Mouse (Mus musculus): ENCODE measurements at regions not wholly inside any gene's neighbourhood (a gene's known extent, or its start where the extent isn't known, plus 50 kb on each side); places are given as distances from the start of the nearest gene placed in this dataset.

DNA sequence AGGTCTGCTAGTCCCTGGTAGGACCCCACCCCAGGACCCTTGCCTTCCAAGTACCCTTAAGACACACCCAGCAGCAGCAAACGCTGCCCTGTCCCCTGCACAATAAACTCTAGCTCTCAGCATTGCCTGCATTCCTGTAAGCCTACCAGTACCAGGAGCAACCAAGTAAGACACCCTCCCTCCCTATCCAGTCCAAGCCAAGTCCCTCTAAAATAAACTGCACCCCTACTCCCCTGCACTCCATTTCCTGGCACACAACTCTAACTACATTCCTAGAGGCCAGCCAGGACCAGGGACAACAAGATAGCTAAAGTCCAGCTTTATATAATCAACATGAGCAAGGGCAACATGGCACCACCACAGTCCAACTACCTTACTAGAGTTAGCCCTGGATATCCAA is 103.5 kb downstream of the Ids start:
- H3K9me3 ChIP-seq (replicated peaks; ENCODE audit: control insufficient read depth, low read length): no peaks in the 10 kb centered on the region
- H3K4me3 ChIP-seq (ENCODE audit: low read length): no peak overlapping the region
- H3K27ac ChIP-seq (ENCODE audit: low read length): no peak overlapping the region
- no peak overlapping the region for H3K4me2 ChIP-seq (ENCODE audit: low read depth, low read length)
- H3K36me3 ChIP-seq (ENCODE audit: control insufficient read depth, insufficient read depth): no peaks in the 10 kb centered on the region
- ATAC-seq (replicated peaks; ENCODE audit: extremely low read depth, insufficient read depth, low FRiP score): 0 out of 2 replicates have a peak, but pooled peaks have one; percentile 32
- H3K9ac ChIP-seq (ENCODE audit: low read length): no peak overlapping the region
- H3K4me1 ChIP-seq (ENCODE audit: control insufficient read depth, insufficient read depth, low read length): no peaks in the 10 kb centered on the region
- 54% methylated on average over 1 of the region's 1 CpGs for WGBS
- no peaks in the 10 kb centered on the region for H3K27me3 ChIP-seq (ENCODE audit: control insufficient read depth, insufficient read depth, low read length)

DNA sequence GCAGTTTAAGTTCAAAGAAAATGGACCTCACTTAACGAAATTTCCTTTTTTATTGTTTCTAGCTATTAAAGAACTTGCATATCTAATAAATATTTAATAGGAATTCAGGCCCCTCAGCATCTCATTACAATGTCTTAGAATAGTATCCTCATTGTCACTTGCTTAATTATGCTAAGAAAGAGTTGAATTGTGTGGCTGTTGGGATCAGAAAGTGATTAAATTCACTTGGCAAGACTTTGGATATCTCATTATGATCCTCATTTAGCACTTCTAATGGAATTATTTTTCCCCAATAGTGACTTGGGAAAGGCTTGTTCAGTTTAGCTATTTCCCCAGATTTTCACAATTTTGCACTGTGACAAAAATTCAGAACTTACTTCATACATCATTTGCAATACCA is 148.9 kb downstream of the Ids start:
- H3K4me1 ChIP-seq (ENCODE audit: control insufficient read depth, insufficient read depth, low read length): no peaks in the 10 kb centered on the region
- no peaks in the 10 kb centered on the region for H3K9me3 ChIP-seq (replicated peaks; ENCODE audit: control insufficient read depth, low read length)
- no peak overlapping the region for H3K27ac ChIP-seq (ENCODE audit: low read length)

DNA sequence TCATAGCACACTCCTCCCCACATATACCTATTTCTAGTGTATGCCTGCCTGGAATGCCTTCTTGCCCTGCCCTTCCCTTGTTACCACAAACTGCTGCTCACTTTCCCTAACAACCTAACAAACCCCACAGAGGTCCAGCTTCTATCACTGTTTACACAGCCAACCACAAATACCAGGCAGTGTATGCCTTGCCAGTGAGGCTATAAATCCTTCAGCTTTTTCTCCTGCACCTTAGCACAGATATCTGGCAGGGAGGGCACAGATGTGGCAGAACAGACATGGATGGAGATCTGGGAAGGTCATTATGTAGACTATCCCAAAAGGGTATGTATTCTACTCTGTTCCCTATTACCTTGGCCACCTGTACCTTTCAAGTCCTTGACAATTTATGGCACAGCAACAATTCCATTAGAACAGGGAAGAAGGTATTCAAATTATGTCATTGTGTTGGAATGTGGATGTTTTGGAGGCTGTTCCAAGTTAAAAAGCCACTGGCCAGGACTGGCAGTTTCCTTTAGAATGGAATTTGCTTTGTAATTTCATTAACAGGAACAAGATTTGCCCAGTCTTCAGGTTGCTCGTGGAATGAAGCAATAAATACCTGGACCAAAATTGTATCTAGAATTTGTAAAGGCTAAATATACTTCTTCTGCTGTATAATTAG is 180.3 kb downstream of the Ids start:
- no peak overlapping the region for H3K4me3 ChIP-seq (ENCODE audit: low read length)
- H3K27me3 ChIP-seq (ENCODE audit: control insufficient read depth, insufficient read depth, low read length): no peaks in the 10 kb centered on the region
- no peaks in the 10 kb centered on the region for H3K4me1 ChIP-seq (ENCODE audit: control insufficient read depth, insufficient read depth, low read length)
- H3K4me2 ChIP-seq (ENCODE audit: low read depth, low read length): no peak overlapping the region
- WGBS: 56% methylated on average over 1 of the region's 1 CpGs
- no peak overlapping the region for H3K27ac ChIP-seq (ENCODE audit: low read length)
- ATAC-seq (replicated peaks; ENCODE audit: extremely low read depth, insufficient read depth, low FRiP score): no peak
- no peaks in the 10 kb centered on the region for H3K9me3 ChIP-seq (replicated peaks; ENCODE audit: control insufficient read depth, low read length)
- H3K9ac ChIP-seq (ENCODE audit: low read length): no peak overlapping the region
- no peaks in the 10 kb centered on the region for H3K36me3 ChIP-seq (ENCODE audit: control insufficient read depth, insufficient read depth)

More for the DNA sequence above, 148.9 kb downstream of the Ids start:
- Histone ChIP-seq H3K9ac (ENCODE audit: low read length) (no peak overlapping the region), H3K4me2 (ENCODE audit: low read depth, low read length) (no peak overlapping the region), H3K36me3 (ENCODE audit: control insufficient read depth, insufficient read depth) (no peaks in the 10 kb centered on the region), H3K4me3 (ENCODE audit: low read length) (no peak overlapping the region), H3K27me3 (ENCODE audit: control insufficient read depth, insufficient read depth, low read length) (no peaks in the 10 kb centered on the region)
- 71% methylated on average over 1 of the region's 1 CpGs for WGBS
- no peak for ATAC-seq (replicated peaks; ENCODE audit: extremely low read depth, insufficient read depth, low FRiP score)

DNA sequence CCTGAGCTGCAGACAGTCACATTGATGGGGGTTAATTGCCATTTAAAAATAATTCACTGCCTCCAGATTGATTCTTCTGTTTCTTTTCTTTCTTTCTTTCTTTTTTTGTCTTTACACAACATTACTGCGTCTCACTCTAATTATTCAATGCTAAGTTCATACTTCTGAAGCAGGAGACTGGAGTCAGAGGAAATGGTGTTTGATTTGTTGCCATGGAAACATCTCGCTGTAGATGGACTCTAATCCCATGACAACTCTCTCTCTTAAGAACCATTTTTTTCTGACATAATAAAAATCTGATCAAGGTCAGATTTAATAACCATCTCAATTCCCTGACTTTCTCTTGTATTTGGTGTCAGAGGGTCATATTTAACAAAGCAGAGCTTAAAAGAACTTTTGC is 195.1 kb downstream of the Ids start:
- no peaks in the 10 kb centered on the region for H3K9me3 ChIP-seq (replicated peaks; ENCODE audit: control insufficient read depth, low read length)
- H3K27me3 ChIP-seq (ENCODE audit: control insufficient read depth, insufficient read depth, low read length): no peaks in the 10 kb centered on the region
- H3K36me3 ChIP-seq (ENCODE audit: control insufficient read depth, insufficient read depth): no peaks in the 10 kb centered on the region
- no peak overlapping the region for H3K27ac ChIP-seq (ENCODE audit: low read length)
- H3K4me3 ChIP-seq (ENCODE audit: low read length): no peak overlapping the region
- 59% methylated on average over 2 of the region's 2 CpGs for WGBS
- no peak for ATAC-seq (replicated peaks; ENCODE audit: extremely low read depth, insufficient read depth, low FRiP score)
- H3K4me2 ChIP-seq (ENCODE audit: low read depth, low read length): no peak overlapping the region
- no peaks in the 10 kb centered on the region for H3K4me1 ChIP-seq (ENCODE audit: control insufficient read depth, insufficient read depth, low read length)
- H3K9ac ChIP-seq (ENCODE audit: low read length): no peak overlapping the region

DNA sequence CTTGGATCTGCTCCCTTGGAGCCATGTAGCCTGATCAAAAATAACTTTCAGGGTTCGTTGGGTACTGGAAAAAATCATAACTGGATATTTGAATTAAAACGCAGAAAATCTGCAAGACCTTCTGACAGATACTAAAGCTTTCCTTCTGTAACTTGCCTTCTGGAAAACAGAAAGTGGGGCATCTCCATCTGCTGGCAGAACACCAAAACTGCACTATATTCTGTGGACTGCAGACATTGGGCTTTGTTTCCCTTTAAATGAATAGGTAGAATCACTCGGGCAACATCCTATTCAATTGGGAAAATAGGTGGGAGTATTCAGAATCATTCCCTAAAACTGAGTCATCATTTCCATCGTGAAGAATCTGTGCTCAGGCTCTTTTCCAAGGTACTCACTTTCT is 203.9 kb downstream of the Ids start:
- Histone ChIP-seq H3K4me3 (ENCODE audit: low read length) (no peak overlapping the region), H3K9ac (ENCODE audit: low read length) (no peak overlapping the region), H3K36me3 (ENCODE audit: control insufficient read depth, insufficient read depth) (no peaks in the 10 kb centered on the region), H3K27ac (ENCODE audit: low read length) (no peak overlapping the region), H3K4me2 (ENCODE audit: low read depth, low read length) (no peak overlapping the region), H3K27me3 (ENCODE audit: control insufficient read depth, insufficient read depth, low read length) (no peaks in the 10 kb centered on the region), H3K4me1 (ENCODE audit: control insufficient read depth, insufficient read depth, low read length) (no peaks in the 10 kb centered on the region), H3K9me3 (replicated peaks; ENCODE audit: control insufficient read depth, low read length) (no peaks in the 10 kb centered on the region)
- WGBS: 12% methylated on average over 4 of the region's 4 CpGs
- ATAC-seq (replicated peaks; ENCODE audit: extremely low read depth, insufficient read depth, low FRiP score): no peak

All from heart, embryonic 16.5 days (tissue).